Mouse (Mus musculus) cerebellum, adult 9-10 months (tissue): Measurements from ENCODE around the gene Daglb.

ENCODE experiments used
- DNase-seq: peaks from one replicate; pipeline ENCODE4 v3.0.0; 2022

Daglb gene

DNA sequence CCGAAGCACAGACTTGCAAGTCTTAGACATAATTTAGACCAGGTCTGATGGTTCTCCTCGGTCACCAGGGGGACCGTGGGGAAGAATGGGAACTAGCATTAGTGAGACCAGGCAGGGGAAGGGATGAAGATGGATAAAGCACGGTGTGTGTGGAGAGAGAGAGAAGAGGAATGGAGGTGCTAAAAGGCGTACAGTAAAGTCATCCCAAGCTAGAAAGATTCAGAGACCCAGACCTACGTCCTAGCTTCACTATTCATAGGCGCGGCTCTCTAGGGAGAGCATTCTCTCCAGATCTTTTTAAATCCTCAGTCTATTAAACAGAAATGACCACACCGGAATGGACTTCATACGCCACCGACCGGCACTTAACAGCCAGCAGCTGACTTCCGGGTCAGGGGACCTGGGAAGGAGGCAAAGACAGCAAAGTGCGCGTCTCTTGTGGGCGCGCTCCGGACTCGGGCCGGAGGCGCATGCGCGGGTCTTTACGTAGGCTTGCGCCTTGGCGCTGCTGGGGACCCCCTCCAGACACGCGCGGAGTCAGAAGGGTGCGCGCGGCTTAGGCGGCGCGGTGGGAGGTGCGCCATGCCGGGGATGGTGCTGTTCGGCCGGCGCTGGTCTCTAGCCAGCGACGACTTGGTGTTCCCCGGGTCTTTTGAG lies at the start of gene Daglb:
TSS of gene Daglb (plus strand) at position 485 of the 657 bp plus-strand sequence.
- DNase-seq = peak; percentile 90

- no peak for DNase-seq
Observed at GRCm38 (mm10) chr5:143421484-143421883, 42.9 kb upstream of the Daglb start.

DNA sequence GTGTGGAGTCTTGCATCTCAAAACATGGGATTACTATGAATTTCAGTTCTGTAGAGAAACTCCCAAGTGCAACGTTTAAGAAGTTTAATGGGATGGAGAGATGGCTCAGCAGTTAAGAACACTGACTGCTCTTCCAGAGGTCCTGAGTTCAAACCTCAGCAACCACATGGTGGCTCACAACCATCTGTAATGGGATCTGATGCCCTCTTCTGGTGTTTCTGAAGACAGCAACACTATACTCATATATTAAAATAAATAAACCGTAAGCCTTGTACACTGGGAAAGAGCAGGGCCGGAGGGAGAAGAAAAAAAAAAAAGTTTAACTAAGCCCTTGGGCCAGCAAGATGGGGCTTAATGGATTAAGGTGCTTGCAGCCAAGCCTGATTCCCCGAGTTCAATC lies 41.4 kb upstream of the Daglb start:
- DNase-seq = no peak

GRCm38 (mm10) chr5:143423899-143424519 lies 40.4 kb upstream of the Daglb start:
- DNase-seq = peak; percentile 62

DNA sequence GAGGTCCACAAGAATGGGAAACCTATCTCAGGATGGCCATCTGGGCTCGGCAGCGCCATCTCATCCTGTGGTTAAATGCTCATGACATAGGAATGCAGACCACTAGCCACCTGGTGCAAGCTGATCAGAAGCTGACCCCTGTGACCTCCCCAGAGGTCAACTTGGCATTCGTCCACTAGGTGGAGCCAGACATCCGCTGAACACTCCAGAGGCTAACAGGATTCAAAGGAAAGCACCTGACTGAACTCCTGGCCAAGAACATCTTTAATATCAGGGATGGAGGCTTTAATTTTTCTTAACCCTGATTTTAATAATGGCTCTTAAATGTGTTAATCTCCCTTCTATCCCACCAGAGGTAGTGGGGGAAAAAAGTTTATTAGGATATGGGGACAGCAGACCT lies 30.0 kb upstream of the Daglb start:
- peak; percentile 38 for DNase-seq

GRCm38 (mm10) chr5:143441298-143441697 lies 23.1 kb upstream of the Daglb start:
- no peak for DNase-seq

DNA sequence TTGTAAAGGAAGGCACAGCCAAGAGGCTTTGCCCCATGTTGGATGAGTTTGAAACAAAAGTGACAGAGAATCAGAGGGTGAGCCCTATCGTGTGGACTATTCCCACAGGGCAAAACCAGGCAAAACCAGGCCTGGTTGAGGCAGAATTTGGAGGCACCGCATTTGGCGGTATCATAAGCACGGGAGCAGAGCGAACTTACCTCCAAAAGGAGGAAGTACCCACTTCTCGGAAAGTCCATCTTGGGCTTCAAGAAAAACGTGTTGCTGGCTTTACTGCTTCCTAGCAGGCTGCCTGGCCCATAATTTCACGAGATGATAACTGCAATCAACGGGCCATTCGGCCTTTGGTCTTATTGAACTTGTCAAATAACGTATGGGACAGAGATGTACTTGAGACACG lies 22.6 kb upstream of the Daglb start:
- DNase-seq = no peak

DNA sequence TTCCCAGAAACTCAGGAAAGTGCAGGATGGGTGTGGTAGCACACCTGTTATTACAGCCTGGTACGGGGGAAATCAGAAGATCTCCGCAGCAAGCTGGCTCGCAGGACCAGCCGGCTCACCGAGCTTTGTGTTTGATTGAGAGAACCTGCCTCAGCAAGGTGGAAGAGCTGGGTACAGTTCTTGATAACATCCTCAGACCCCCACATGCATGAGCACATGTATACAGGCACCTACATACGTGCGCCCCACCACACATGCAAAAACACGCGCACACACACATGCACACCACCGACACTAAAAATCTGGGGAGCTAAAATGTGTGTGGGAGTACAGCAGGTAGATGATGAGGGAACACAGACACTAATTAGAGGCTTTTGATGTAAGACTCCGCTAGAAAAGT lies 713 bp upstream of the Daglb start:
- peak; percentile 28 for DNase-seq

DNA sequence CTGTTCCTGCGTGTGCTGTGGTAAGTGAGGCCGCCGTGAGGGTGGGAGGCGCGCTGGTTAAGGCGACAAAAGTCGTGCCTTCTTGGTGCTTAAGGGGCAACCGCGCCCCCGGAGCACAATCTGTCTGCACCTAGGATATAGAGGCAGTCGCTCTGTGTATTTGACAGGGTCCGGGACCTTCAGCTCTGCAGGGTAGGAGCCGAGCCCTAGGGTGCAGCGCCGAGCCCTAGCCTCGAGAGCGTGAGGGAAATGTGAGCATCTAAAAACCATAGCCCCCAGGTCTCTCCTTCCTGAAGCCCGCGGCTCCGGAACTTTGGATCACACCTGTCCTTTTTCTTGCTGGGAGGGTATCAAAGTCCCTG lies 354 bp downstream of the Daglb start:
- no peak for DNase-seq

GRCm38 (mm10) chr5:143465156-143466085 lies 1.0 kb downstream of the Daglb start:
- peak; percentile 22 for DNase-seq

DNA sequence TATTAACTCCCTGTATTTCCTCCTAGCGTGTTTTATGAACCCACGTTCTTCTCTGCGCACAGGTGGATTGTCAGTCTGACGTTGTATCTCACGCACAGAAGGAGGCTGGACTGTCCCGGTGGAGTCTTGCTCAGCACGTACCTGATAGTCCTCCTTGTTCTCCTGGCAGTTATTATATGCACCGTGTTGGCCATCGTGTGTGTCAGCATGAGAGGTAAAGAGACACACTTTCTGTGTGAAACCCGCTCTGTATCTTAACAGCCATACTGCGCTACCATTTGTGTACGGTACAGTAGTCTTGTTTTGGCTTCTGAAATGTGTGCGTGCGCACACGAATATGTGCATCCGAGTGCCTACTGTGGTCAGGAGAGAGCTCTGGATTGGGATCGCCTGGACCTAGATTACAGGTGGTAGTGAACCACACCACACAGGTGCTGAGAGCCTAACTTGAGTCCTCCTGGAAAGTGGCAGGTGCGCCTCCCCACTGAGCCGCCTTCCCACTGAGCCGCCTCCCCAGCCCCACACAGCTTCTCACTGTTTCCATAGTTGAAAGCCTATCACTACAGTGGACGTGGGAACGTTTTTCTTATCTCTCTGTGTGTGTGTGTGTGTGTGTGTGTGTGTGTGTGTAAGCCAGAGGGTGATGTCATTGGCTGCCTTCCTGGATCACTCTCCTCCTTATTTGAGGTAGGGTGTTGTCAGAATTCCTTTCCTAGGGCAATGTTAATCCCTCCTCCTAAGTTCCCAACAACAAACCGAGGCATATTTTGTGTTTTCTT lies 2.7 kb downstream of the Daglb start:
- DNase-seq = no peak

GRCm38 (mm10) chr5:143467931-143468330 lies 3.5 kb downstream of the Daglb start:
- no peak for DNase-seq

DNA sequence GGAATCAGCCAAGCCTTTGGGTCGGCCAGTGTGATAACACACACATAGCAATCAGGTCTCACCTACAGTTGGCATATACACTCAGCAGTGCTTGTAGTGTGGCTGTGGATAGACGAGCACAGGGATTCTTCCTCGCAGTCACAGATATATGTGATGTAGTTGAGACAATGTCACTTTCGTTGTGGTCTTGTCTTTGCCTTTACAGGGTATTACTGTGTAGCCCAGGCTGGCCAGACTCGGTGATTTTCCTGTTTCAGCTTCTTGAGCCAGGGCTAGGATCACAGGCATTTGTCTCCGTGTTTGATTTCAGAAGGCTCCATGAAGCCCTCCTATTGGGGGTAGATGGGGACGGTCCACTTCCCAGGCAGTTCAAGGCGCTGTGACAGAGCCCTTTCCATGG lies 5.2 kb downstream of the Daglb start:
- DNase-seq = no peak

GRCm38 (mm10) chr5:143470421-143471164 lies 6.2 kb downstream of the Daglb start:
- peak; percentile 89 for DNase-seq

GRCm38 (mm10) chr5:143471165-143471546 lies 6.8 kb downstream of the Daglb start:
- no peak for DNase-seq

DNA sequence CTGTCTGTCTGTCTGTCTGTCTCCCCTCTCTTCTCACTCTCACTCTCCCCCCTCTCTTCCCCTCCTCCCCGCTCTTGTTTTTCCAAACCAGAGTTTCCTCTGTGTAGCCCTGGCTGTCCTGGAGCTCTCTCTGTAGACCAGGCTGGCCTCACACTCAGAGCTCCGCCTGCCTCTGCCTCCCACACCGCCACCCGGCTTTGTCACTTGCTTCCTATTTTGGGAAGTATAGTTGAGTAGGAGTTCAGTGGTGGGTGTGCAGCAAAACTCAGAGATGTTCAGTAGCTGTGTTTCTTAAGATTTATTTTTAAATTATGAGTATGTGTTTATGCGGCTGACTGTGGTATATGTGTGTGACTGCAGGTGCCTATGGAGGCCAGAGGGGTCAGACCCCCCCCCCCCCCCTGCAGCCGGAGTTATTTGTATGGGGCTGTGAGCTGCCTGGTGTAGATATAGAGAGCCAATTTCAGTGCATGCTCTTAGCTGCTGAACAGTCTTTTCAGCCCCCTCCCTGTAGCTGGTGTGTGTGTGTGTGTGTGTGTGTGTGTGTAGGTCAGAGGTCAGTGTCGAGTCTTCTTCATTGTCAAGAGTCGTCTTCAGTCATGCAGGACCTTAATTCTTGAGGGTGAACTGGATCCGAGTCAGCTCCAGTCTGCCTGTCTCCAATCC lies 7.7 kb downstream of the Daglb start:
- no peak for DNase-seq

GRCm38 (mm10) chr5:143475153-143475844 lies 10.9 kb downstream of the Daglb start:
- DNase-seq = no peak

DNA sequence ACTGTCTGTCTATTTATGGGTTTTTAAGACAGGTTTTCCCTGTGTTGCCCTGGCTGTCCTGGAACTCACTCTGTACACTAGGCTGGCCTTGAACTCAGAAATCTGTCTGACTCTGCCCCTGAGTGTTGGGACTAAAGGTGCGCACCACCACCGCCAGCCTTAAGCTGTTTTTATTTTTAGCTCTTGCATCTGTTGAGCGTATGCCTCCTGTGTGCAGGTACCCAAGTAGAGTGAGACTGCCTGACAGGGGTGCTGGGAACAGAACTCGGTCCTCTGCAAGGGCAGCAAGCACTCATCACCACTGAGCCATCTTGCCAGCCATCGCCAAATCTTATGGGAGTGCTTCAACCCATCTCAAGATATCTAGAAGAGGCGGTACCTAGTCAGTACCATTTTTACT lies 11.6 kb downstream of the Daglb start:
- no peak for DNase-seq

GRCm38 (mm10) chr5:143477901-143478300 lies 13.5 kb downstream of the Daglb start:
- no peak for DNase-seq

GRCm38 (mm10) chr5:143484955-143485354 lies 20.6 kb downstream of the Daglb start:
- DNase-seq = no peak

DNA sequence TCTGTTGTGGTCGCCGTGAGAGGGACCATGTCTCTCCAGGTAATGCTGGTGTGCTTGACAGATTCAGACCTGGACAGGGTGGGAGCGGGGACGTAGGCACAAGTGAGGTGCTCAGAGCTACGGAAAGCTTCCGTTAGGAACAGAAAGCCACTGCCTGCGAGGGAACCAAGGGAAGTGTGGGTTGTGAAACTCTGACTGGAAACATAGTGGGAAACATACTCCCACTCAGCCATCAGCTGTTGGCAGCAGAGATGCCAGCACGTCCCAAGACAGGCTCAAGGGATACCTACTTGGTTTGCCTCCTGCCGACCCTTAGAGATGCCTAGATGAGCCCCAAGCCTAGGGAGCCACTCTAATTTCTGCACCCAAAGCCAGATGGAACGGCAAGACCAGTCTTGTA lies 22.8 kb downstream of the Daglb start:
- DNase-seq = no peak
